Mouse (Mus musculus) spleen, postnatal 14 days (tissue): Measurements from ENCODE around the gene Ankrd27.

ENCODE experiments used
- DNase-seq, 2 experiments: peaks; one replicate each; pipeline ENCODE4 v3.0.0; 2021 to 2022; ENCODE audit warnings: low spot score in 2 of 2

Gene Ankrd27

DNA sequence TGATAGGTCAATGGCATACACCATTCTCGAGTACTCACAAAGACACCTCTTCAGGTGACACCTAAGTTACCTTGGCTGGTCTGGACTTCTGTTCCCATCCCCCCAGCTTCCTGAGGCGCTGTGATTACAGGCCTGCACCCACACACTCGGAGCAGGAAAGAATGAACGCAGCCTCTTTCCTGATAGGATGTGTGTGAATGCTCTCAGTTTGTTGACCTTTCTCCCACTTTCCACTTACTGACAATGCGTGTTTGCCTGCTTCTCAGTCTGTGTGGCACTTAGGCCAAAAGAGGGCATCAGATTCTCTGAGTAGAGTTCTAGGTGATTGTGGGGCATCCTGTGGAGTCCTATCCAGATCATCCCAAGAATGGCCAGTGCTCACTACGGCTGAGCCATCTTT, 54.0 kb downstream of the Ankrd27 start:
- DNase-seq: no peak

DNA sequence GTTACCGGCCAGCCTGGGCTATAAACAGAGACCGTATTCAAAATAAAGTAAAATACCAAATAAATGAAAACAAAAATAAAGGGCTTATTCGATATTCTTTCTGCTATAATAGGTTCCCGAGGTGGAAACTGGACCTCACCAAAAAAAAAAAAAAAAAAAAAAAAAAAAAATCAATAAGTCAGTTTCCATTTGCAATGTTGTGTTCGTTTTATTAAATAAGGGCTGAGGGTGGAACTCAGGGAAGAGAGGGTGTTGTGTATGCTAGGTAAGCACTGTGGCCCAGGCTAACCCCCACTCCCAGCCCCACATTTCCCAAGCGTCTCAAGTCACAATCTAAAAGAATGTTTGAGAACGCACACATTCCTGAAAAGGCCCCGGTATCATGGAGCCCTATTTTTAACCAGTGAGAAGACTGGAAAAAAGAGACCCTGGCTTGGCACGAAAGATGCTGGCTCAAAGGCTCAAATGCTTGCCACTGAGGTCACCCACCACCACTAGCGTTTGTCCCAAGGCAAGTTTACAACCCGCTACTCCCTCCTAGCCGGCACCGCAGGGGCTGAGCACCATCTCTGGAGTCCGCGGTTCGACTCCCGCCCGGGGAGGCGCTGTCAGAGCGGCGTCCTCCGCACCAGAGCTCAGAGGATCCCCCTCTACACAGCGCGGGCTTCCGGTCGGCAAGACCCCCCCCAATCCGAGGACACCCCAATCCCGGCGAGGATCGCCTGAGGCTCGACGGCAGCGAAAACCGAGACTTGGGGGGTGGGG, 60.5 kb downstream of the Ankrd27 start:
- DNase-seq: peak in 1 of 2 experiments; percentile 33

DNA sequence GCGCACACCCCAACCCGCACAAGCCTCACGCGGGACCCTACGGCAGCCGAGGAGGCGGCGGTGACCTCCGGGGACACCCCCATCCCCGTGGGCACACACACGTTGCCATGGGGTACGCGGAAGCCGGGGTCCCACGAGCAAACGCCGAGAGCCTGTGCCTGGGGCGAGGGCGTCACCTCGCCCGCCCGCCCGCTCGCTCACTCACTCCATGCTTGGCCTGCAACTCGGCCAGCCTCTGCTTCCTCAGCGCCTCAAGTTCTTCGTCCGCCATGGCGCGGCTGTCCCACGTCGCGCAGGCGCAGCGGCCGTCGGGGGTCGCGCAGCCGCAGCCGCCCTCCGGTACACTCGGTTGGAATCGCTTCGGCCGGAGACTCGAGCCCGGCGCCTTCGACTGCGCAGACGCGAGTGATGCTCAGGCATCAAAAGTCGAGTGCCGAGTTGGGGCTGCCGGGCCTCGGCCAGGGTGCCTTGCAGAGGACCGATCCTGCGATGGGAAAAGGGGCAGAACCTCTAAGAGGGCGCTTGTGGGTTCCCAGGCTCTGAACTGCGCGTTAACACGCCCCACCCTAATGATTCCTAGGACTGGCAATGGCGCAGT, 61.2 kb downstream of the Ankrd27 start, which contains the start of gene Pdcd5:
Pdcd5 (minus strand) TSS at position 421 of the 598 bp plus-strand sequence.
- DNase-seq: peak; percentile 93 to 96

DNA sequence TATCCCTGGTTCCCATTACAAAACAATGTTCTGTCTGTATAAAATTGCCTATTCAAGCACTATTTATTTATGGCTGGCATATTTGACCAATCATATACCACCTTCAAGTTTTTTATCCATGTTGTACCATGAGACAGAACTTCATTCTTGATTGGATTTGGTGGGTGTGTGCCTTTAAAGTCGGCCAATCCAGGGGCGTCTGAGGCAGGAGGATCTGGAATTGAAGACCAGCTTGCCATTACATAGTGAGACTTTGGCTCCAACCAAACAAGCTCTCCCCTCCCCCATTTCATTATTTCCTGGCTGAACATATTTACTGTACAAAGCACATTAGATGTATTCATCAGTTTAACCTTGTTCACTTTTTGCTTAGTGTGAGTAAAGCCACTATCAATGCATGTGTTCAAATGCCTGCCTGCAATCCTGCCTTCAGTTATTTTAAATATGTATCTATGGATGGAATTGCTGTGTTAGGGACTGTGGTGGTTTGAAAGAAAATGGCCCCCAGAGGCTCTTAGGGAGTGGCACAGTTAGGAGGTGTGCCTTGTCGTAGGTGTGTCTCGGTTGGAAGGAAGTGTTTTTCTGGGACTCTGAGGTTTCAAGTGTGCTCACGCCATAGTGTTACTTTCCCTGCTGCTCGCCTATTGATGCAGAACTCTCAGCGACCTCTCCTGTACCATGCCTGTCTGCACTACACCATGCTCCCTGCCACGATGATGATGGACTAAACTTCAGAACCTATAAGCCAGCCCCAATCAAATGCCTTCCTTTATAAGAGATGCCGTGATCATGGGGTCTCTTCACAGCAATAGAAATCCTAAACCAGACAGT, 62.4 kb downstream of the Ankrd27 start:
- no peak for DNase-seq

DNA sequence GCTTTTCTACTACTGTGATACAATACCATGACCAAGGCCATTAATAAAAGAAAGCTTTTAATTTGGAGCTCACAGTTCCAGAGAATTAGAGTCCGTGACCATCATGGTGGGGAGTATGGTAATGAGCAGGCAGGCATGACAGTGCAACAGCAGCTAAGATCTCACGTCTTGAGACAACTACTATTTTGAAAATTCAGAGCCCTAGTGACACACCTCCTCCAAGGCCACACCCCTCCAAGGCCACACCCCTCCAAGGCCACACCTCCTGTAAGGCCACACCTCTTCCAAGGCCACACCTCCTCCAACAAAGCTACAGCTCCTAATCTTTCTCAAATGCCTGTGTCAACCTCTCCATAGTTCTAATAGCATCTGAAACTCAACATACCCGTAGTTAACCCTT, 63.0 kb downstream of the Ankrd27 start:
- peak in 1 of 2 experiments; percentile 55 for DNase-seq

DNA sequence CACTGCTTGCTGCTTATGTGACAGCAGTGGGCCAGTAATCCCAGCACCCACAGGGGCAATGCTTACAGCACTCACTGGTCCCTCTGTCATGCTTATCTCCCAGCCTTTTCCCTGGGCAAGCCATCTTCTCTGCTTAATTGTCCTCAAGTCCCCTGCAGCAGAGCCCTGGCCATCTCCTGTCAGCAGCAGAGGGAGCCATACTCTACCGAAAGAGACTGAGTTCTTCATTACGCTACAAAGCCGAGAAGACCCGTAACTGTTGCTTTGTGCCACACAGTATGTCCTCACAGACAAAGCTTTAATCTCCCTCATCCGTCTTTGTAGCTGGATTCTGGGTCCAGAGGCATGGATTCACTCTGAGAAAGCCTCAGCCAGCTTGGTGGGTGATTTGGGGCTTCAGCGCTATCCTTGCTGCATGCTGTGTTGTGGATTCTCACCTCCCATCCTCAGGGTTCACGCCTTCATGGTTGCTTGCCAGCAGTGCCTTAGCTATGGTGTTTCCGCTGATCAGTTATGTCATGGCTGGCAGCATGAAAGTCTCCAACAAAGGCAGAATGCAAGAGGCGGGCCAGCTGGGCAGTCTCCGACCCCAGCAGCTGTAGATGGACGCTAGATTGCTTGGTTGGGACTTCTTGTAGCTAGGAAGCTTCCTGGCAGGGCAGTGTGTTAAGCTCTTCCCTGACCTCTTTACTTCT, 64.8 kb downstream of the Ankrd27 start:
- no peak for DNase-seq

DNA sequence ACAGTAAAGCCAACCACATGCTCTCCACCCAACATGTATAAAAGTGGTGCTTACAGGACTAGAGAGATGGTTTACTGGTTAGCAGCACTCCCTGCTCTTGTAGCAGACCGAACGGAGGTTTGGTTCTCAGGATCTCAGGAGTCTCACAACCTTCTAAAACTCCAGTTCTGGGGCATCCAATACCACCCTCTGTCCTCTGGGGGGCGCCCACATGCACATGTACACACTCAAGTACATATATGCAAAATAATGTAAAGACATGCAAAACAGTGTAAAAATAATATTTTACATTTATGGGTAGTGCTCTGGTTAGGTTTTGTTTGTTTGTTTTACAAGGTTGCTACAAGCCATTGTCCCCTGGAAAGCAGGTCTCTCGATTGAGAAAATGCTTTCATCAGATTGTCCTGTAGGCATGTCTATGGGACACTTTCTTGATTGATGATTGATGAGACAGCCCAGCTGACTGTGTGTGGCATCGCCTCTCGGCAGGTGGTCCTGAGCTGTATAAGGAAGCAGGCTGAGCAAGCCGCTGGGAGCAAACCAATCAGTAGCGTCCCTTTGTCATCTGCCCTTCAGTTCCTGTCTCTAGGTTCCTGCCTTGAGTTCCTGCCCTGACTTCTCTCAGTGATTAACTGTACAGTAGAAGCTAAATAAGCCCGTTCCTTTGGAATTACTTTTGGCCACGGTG, 65.7 kb downstream of the Ankrd27 start:
- no peak for DNase-seq

DNA sequence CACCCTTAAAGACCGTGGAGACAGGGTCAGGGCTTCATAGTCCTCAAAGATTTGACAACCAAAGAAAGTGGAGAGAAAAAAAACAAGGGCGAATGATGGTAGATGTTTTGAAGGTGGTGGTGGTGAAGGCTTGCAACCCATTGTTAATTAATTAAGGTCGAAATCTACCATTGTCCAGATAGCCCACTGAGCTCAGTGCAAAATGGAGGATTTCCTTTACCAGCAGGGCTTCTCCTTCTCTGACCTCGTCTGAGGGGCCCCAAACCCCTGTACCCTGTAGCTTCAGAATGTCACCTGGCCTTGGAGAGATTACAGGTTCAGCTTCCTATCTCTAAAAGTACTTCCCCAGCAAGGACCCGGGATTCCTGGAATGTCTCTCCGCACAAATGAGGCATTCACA, 71.8 kb downstream of the Ankrd27 start:
- no peak for DNase-seq

DNA sequence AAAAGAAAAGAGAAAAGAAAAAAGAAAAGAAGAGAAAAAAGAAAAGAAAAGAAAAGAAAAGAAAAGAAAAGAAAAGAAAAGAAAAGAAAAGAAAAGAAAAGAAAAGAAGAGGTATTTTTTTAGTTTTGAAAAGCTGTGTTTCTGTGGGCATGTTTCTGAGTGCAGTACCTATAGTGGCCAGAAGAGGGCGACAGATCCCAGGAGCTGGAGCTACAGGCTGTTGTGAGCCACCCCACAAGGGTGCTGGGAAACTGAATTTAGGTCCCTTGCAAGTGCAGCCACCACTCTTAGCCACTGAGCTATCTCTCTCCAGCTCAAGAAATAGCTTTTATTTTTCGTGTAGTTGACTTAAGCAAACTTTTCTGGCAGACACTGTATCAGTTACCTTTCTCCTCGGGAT, 73.1 kb downstream of the Ankrd27 start:
- peak in 1 of 2 experiments; percentile 46 for DNase-seq

DNA sequence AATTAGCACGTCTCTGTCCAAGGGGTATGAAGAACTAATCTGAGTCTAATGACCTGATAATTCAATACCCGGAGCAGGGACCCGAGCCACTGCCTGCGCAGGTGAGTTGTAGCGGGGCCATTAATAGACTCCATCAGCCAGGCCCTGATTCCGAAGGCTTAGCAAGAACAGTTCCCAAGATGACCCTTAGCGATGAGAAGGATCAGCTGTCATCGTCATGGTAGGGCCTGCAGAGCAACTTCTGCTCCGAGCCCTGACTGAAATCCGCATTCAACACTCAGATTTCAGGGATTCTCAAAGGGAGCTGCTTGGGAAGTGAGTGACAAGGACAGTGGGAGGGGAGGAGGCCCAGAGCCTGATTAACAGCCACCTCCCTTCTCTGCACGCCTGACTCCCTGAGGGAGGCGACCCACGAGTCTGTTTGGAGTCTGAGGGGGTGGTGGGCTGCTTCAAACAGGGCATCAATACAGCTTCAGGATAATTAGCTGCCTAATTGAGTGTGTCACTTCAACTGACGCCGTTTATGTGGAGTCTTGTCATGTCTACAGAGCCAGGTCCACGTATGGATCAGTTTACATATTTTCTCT, 77.8 kb downstream of the Ankrd27 start:
- no peak for DNase-seq

DNA sequence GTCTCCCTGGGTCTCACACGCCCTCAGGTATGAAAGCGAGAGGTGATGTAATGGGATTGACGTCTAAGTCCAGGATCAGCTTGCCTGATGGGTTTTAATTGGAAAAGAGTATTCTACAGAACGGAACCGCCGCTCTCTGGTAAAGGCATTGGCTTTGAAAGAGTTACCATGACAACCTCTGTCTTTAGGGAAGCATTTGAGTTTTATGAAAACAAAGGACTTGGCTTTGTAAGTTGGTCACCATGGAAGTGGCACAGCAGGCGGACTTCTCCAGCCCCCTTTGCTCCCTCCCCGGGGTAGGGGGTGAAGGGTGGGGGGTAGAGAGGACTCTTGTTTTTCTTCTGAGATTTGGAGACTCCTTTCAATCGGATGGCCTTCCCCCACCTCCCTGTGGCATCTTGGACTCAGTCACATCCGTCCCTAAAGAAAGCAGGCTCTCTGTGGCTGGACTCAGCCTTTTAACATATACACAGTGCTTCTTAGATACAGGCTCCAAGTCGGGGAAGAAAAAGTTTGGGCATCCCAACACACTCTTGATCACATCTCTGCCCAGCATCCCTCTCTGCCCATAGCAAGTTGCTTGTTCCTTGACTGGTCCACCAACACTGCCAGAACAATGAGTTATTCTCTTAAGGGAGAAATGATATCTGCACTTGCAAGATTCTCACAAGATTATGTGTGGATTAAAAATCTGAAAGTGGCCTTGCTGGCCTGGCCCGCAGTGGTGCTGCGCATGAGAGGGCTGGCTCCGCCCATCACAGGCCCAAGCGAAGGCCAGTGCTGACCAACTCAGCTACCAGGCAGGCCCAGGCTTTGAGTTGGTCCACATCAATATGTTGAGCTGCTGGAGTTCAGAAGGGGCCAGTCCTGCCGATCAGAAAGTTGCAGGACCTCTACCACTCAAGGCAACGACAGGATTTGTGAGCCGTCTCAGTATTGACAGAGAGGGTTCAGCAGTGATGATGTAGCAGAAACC, 82.3 kb downstream of the Ankrd27 start:
- DNase-seq: no peak

DNA sequence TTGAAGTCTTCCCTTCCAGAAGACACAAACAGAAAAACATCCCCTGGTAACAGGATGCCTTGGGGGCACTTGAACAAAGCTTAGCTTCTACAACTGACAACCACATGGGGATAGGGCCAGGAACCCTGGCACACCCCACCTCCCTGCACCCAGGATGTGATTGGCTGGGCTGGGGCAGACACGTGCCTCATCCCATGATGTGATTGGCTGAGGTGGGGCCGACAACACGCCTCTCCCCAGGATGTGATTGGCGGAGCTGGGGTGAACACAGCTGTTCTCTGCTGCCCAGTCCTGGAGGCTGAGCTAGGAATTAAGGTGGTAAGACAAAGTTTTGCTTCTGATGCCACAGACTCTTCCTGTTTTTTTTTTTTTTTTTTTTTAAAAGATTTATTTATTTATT, 92.9 kb downstream of the Ankrd27 start:
- DNase-seq: no peak

DNA sequence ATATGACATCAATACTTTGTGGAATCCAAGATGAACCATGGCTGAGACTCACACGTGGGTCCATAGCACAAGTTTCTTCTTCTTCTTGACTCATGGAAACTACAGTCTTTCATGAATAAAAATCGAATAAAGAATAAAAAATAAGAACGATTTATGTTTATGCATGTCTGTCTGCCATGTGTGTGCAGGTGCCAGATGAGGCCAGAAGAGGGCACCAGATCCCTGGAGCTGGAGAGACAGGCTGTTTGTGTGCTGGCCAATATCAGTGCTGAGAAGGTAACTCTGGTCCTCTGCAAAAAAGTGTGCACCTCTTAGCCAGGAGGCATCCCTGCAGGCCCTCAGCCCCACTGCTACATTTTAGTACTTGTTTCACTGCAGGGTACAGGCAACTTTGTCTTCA, 95.5 kb downstream of the Ankrd27 start:
- DNase-seq: no peak

DNA sequence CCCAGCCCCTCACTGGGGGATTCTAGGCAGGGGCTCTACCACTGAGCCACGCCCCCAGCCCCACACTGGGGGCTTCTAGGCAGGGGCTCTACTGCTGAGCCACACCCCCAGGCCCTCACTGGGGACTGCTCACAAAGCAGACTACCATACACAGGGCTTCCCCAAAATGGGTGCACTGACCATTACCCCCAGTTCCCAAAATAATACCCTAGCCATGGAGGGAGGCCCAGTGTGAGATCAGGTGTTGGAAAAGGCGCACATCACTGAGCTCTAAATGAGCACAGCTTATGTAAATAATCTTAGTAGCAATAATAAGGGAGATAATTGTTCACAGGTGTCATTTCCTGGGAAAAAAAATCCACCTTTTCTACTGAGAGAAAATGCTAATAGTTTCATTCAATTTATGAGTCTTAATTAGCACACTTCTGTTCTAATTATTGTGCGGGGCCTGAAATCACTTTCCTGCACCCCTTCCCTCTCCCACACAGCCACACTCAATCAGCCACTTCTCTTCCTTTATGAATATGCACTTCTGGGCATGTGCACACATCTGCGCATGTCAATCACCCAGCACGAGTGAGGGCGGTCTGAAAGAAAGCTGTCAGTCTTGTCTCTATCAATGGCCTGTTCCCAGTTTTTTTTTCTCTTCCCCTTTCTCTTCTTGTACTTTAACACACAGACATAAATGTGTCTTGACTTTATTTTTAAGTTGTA, 97.5 kb downstream of the Ankrd27 start:
- no peak for DNase-seq

DNA sequence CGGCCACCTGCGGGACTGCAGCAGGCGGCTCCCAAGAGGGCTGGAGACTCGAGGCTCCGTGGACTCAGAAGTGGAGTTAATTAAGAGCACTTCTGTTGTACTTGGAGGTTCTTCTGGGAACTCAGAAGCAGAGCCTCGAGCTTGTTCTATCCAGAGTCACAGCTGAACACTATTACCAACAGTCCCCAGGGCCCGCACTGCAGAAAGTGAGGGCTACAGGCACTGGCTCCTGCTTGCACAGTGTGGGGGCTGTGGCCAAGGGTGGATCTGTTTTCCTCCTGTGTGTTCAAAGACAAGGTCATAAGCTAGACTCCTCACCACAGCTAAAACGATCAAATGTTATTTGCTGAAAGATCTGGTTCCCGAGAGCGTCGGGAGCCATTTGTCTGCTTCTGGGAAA, 100.2 kb downstream of the Ankrd27 start:
- DNase-seq: no peak

DNA sequence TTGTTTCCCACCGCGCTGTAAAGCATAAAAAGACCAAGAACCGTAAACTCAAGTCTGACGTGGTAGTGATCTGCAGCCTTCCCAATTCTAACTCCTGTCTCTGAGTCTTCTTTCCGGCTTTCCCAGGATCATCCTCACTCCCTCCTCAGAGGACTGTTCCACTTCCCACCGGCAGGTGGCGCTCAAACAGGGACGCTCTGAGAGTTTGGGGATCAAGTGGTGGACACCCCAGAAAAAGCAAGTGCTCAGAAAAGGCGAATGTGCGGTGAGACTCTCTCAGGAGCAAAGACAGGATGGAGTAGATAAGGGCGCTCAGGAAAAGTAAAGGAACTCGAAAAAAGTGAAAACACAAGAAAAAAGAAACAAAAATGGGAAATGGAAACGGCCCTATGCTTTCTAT, 100.7 kb downstream of the Ankrd27 start:
- DNase-seq: peak in 1 of 2 experiments; percentile 9

DNA sequence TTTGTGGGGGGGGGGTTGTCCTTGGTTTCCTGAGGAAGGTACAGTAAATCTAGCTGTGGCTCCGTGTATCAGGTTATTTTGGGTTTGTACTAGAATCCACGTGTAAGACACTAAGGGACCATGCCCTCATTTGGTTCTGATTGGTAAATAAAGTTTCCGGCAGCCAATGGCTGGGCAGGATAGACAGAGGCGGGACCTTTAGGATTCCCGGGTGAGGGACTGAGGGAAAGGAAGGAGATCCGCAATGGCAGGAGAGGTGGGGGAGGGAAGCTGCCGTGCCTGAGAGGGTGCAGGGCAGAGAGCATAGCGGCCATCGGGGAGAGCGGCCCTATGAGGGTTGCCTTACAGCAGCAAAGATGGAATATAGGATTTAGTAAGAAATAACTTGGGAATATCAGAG, 101.2 kb downstream of the Ankrd27 start:
- no peak for DNase-seq

DNA sequence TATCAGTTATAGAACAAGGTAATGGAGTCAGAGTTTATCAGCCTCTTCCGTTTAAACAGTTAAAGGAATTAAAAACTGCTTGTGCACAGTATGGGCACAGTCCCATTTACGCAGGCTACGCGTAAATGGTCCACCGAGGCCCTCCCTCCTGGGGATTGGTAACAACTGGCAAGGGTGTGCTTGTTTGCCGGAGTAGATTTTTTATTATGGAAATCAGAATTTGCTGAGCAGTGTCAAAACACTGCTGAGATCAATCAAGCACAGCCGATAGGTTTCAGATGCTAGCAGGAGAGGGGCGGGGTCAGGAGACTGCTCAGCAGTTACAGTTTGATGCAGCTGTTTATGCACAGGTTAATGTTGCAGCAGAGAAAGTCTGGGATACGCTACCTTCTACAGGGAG, 102.2 kb downstream of the Ankrd27 start:
- no peak for DNase-seq
